Mouse (Mus musculus) liver, postnatal 0 days (tissue): ENCODE data around the gene Klhl3.

Source experiments
- CTCF ChIP-seq: sonication (generic); IDR thresholded peaks from 2 replicates; pipeline ENCODE4 v1.5.1; 2016; ENCODE audit warnings: antibody characterized with exemption, low read depth
- EP300 ChIP-seq: IDR thresholded peaks from 2 replicates; pipeline ENCODE4 v1.6.1; 2016; ENCODE audit warnings: antibody characterized with exemption, low read depth, mild to moderate bottlenecking

- TF ChIP-seq EP300 (no peak), CTCF (no peak)
These were observed 40.0 kb downstream of the Klhl3 start for GRCm38 (mm10) chr13:58073254-58073882.
